Mouse (Mus musculus) stomach, postnatal 0 days (tissue): ENCODE data around the gene Gm44511.

ENCODE experiments used
- CTCF ChIP-seq: IDR thresholded peaks from 2 replicates; pipeline ENCODE4 v1.5.1; 2016; ENCODE audit warnings: antibody characterized with exemption, low read depth, mild to moderate bottlenecking, moderate library complexity
- EP300 ChIP-seq: optimal IDR thresholded peaks from 2 replicates; pipeline ENCODE3; 2016; ENCODE audit warnings: antibody characterized with exemption

- no peak for TF ChIP-seq CTCF
- no peak for TF ChIP-seq EP300
Observed at GRCm38 (mm10) chr6:128837454-128838341, 11.6 kb upstream of the Gm44511 start.
